Mouse (Mus musculus) embryonic facial prominence, embryonic 14.5 days (tissue): ENCODE data around the gene Snx8. TPM values are rescaled to one million over a fixed set of nuclear protein-coding genes. Genes with fewer than 3 reads are reported as not detected.
A peak's percentile ranks its signal among the peaks of the same experiment; 100 is the strongest.

Source experiments
- ATAC-seq: fragments of 200-750 bp; cut with Nextera tagmentation; 2 replicates; pipeline ENCODE4 v1.8.0; 2017; ENCODE audit warnings: low read depth, moderate number of reproducible peaks, moderate TSS enrichment
- DNase-seq: peaks from one replicate; pipeline ENCODE4 v3.0.0-alpha.2; 2015; ENCODE audit warnings: low spot score
- H3K27ac ChIP-seq: fragments of 300-500 bp; sonication (generic); replicated peaks from 2 replicates; pipeline ENCODE4 v1.5.1; 2014; ENCODE audit warnings: low read depth, mild to moderate bottlenecking, low read length, moderate library complexity
- H3K27me3 ChIP-seq: fragments of 300-500 bp; sonication (generic); replicated peaks from 2 replicates; pipeline ENCODE4 v1.6.1; 2014; ENCODE audit warnings: low read length; ENCODE audit not compliant: control insufficient read depth, insufficient read depth
- H3K36me3 ChIP-seq: fragments of 300-500 bp; sonication (generic); 2 replicates; pipeline ENCODE4 v1.6.1; 2014; ENCODE audit warnings: low read length, mixed read lengths; ENCODE audit not compliant: control insufficient read depth, insufficient read depth
- H3K4me1 ChIP-seq: fragments of 300-500 bp; sonication (generic); 2 replicates; pipeline ENCODE4 v1.6.1; 2014; ENCODE audit warnings: antibody characterized with exemption, low read length; ENCODE audit not compliant: control insufficient read depth, insufficient read depth
- H3K4me2 ChIP-seq: fragments of 300-500 bp; sonication (generic); 2 replicates; pipeline ENCODE4 v1.6.1; 2014; ENCODE audit warnings: low read depth, mild to moderate bottlenecking, low read length, moderate library complexity, mixed read lengths
- H3K4me3 ChIP-seq: fragments of 300-500 bp; sonication (generic); 2 replicates; pipeline ENCODE4 v1.5.1; 2014; ENCODE audit warnings: low read depth, mild to moderate bottlenecking, low read length
- H3K9ac ChIP-seq: fragments of 300-500 bp; sonication (generic); 2 replicates; pipeline ENCODE4 v1.6.1; 2014; ENCODE audit warnings: low read depth, mild to moderate bottlenecking, low read length, moderate library complexity, mixed read lengths
- H3K9me3 ChIP-seq: fragments of 300-500 bp; sonication (generic); 2 replicates; pipeline ENCODE4 v1.6.1; 2016; ENCODE audit warnings: low read length; ENCODE audit not compliant: control insufficient read depth
- WGBS: fragments of 180-500 bp; shearing (Covaris S2); extraction: QIAGEN DNeasy Blood & Tissue Kit; methylation state at CpG from one replicate; pipeline ENCODE4 v1.1.7; 2014; 5-methylcytosine and 5-hydroxymethylcytosine counted together
- polyA plus RNA-seq: library from polyadenylated mRNA; unstranded; fragments of >200 nt; fragmentation: Nextera tagmentation; extraction: Ambion mirVana; gene quantifications from 2 replicates; pipeline ENCODE4 v1.2.1, GENCODE M21; 2014

The Snx8 gene
- polyA plus RNA-seq, 1 experiment from 2014 or later: 11.2 TPM

DNA sequence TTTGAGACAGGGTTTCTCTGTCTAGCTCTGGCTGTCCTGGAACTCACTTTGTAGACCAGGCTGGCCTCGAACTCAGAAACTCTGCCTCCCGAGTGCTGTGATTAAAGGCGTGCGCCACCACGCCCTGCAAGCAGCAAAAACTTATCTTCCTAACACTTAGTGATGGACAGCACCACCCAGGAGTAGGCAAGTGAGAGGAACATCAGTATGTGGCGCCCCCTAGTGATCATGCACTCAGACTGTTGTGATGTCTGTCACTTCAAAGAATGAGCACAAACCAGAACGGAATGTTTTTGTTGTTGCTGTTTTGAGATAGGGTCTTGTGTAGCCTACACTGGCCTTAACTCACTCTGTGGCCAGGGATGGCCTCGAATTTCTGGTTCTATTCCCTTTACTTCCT is 22.3 kb upstream of the Snx8 start:
- WGBS: 41% methylated on average over 8 of the region's 8 CpGs
- ATAC-seq (no peak; the same call in 1 of the 2 replicates), DNase-seq (peak; percentile 23)
- H3K4me3 ChIP-seq: no peak overlapping the region
- H3K4me2 ChIP-seq: no peak overlapping the region
- no peak overlapping the region for H3K9ac ChIP-seq
- H3K9me3 ChIP-seq: no peaks in the 10 kb centered on the region
- no peaks in the 10 kb centered on the region for H3K4me1 ChIP-seq
- no peak overlapping the region for H3K27ac ChIP-seq
- no peaks in the 10 kb centered on the region for H3K27me3 ChIP-seq
- no peaks in the 10 kb centered on the region for H3K36me3 ChIP-seq

DNA sequence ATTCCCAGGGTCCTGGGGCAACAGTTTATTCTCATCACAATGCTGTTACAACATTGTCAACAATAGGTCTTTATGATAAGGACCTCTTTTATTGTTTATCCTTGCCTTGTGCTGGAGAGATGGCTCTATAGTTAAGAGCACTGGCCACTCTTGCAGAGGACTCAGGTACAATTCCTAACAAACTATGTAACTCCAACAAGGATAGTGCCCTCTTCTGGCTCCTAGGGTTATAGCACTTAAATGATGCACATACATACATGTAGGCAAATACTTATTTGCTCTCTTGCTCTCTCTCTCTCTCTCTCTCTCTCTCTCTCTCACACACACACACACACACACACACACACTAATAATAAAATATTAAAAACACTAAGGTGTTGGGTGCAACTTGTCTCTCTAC is 19.7 kb upstream of the Snx8 start:
- ATAC-seq: no peak

DNA sequence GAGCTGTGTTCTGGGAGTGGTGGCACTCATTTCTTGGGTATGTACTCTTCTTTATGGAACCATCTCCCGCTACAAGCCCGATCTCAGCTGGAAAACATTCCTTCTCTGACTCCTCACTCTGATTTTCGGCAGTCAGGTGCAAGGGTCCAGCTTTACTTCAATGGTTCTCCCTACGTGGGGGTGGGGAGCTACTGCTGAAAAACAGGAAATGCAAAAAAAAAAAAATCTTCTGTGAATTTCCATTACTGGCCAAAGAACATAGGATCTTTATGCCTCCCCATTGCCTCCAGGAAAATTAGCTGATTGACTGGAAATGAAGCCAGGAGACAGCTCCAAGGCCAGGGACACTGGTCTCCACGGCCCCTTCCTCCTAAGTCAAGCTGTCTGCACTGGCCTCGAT is 17.6 kb upstream of the Snx8 start:
- no peak for DNase-seq
- Histone ChIP-seq H3K27me3 (no peaks in the 10 kb centered on the region), H3K9ac (no peak overlapping the region), H3K4me1 (no peaks in the 10 kb centered on the region), H3K9me3 (no peaks in the 10 kb centered on the region), H3K36me3 (no peaks in the 10 kb centered on the region), H3K4me3 (no peak overlapping the region), H3K4me2 (no peak overlapping the region), H3K27ac (no peak overlapping the region)
- no peak for ATAC-seq
- WGBS: 51% methylated on average over 6 of the region's 6 CpGs

More for the DNA sequence above, 19.7 kb upstream of the Snx8 start:
- H3K9me3 ChIP-seq: no peaks in the 10 kb centered on the region
- no peaks in the 10 kb centered on the region for H3K36me3 ChIP-seq
- H3K4me2 ChIP-seq: no peak overlapping the region
- H3K4me3 ChIP-seq: no peak overlapping the region
- no peaks in the 10 kb centered on the region for H3K4me1 ChIP-seq
- no peak overlapping the region for H3K27ac ChIP-seq
- no peak for DNase-seq
- no peak overlapping the region for H3K9ac ChIP-seq
- no peaks in the 10 kb centered on the region for H3K27me3 ChIP-seq

DNA sequence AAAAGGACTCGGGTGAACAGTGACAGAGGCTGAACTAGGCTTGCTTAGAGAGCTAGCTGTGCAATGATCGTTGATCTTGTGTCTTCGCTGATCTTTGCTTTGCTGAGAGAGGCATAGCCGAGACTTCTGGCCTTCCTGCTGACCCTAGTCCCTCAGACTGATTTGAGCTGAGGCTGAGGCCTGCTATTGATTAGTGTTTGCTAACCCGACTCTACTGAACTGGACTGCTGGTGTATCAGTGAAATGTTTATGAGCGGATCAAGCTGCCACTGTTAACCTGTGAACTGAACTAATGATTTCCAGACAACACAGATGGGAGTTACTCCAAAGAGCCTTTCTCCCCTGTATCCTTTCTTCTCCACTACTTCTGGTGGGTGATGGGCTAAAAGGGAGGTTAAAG is 16.1 kb upstream of the Snx8 start:
- Histone ChIP-seq H3K9ac (no peak overlapping the region), H3K36me3 (no peaks in the 10 kb centered on the region), H3K4me3 (no peak overlapping the region), H3K9me3 (no peaks in the 10 kb centered on the region), H3K4me1 (no peaks in the 10 kb centered on the region), H3K27me3 (no peaks in the 10 kb centered on the region), H3K4me2 (no peak overlapping the region), H3K27ac (no peak overlapping the region)
- DNase-seq (no peak), ATAC-seq (no peak)
- 37% methylated on average over 6 of the region's 6 CpGs for WGBS

DNA sequence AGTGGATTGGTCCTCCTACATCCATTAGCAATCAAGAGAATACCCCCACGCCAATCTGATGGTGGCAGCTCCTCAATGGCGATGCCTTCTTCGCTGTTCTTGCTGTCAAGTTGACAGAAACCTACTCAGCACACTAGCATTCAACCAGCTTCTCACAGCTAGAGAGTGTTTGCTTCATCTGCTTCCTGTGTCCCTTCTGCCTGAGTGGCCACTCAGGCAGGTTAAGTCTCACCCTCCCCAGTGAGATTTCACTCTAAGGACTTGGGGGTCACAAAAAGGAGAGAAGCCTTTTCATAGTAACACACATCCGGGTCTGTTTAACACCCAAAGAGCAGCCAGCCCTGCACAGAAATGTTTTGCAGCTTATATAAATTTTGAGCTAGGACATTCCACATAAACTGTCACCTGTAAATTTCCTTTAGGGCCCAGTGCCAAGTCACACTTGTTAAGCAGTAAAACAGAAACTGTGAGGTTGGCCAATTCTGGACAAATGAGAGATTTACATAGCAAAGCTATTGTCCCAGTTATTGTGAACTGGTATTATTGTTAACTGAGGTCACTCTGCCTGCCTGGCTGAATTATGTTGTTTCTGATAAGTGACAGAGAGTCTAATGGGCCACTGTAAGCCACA is 13.7 kb upstream of the Snx8 start:
- no peaks in the 10 kb centered on the region for H3K9me3 ChIP-seq
- H3K36me3 ChIP-seq: no peaks in the 10 kb centered on the region
- no peaks in the 10 kb centered on the region for H3K4me1 ChIP-seq
- H3K9ac ChIP-seq: no peak overlapping the region
- no peak for ATAC-seq
- no peak overlapping the region for H3K27ac ChIP-seq
- H3K4me3 ChIP-seq: no peak overlapping the region
- H3K4me2 ChIP-seq: no peak overlapping the region
- H3K27me3 ChIP-seq: no peaks in the 10 kb centered on the region
- 84% methylated on average over 4 of the region's 4 CpGs for WGBS
- peak; percentile 29 for DNase-seq

- ATAC-seq (no peak), DNase-seq (no peak)
- no peaks in the 10 kb centered on the region for H3K27me3 ChIP-seq
Observed at GRCm38 (mm10) chr5:140396166-140396940, 7.3 kb upstream of the Snx8 start.

DNA sequence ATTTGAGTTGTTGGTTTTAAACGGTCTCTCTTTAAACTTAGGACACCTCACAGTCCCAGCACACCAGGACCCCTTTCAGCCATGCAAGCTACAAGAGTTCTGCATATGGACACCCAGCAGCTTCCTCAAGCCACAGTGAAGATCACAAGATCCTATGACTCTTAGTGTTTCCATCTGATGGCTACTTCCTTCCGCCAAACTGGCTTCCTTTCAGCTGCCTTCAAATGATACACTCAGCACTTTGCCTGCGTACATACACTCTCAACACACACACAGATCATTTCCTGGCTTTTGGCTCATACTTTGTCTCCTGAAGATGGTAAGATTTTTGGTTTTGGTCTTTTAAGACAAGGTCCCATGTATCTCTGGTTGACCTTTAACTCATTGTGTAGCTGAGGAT is 3.6 kb upstream of the Snx8 start:
- Histone ChIP-seq H3K27me3 (no peaks in the 10 kb centered on the region), H3K9ac (no peak overlapping the region), H3K36me3 (no peaks in the 10 kb centered on the region), H3K4me2 (no peak overlapping the region), H3K4me1 (peaks cover 10% of the 10 kb centered on the region), H3K9me3 (no peaks in the 10 kb centered on the region), H3K27ac (no peak overlapping the region), H3K4me3 (no peak overlapping the region)
- ATAC-seq (no peak), DNase-seq (no peak)
- WGBS: 87% methylated on average over 3 of the region's 3 CpGs

More at GRCm38 (mm10) chr5:140396166-140396940, 7.3 kb upstream of the Snx8 start:
- Histone ChIP-seq H3K4me1 (no peaks in the 10 kb centered on the region), H3K9ac (no peak overlapping the region), H3K36me3 (no peaks in the 10 kb centered on the region), H3K9me3 (no peaks in the 10 kb centered on the region), H3K4me2 (no peak overlapping the region), H3K27ac (no peak overlapping the region), H3K4me3 (no peak overlapping the region)
- WGBS: 59% methylated on average over 8 of the region's 8 CpGs

- Histone ChIP-seq H3K27me3 (no peaks in the 10 kb centered on the region), H3K4me2 (no peak overlapping the region), H3K36me3 (no peaks in the 10 kb centered on the region), H3K4me3 (no peak overlapping the region), H3K9ac (no peak overlapping the region), H3K4me1 (peaks cover 15% of the 10 kb centered on the region), H3K9me3 (no peaks in the 10 kb centered on the region), H3K27ac (no peak overlapping the region)
- no peak for DNase-seq
- ATAC-seq: no peak
- 84% methylated on average over 5 of the region's 5 CpGs for WGBS
Observed at GRCm38 (mm10) chr5:140391981-140392380, 2.9 kb upstream of the Snx8 start.

GRCm38 (mm10) chr5:140391435-140391834 is 2.4 kb upstream of the Snx8 start:
- Histone ChIP-seq H3K27me3 (no peaks in the 10 kb centered on the region), H3K36me3 (no peaks in the 10 kb centered on the region), H3K9ac (no peak overlapping the region), H3K9me3 (no peaks in the 10 kb centered on the region), H3K4me1 (peaks cover 15% of the 10 kb centered on the region), H3K27ac (no peak overlapping the region), H3K4me3 (no peak overlapping the region), H3K4me2 (no peak overlapping the region)
- no peak for DNase-seq
- WGBS: 65% methylated on average over 1 of the region's 1 CpGs
- no peak for ATAC-seq
